Comparison of ENCODE assay signal across 10 mouse cellular contexts in genomic region chr15:96253827-96254226, GRCm38 (mm10). TPM values are rescaled to one million over a fixed set of nuclear protein-coding genes. Genes with fewer than 3 reads are reported as not detected.
A peak's percentile ranks its signal among the peaks of the same experiment; 100 is the strongest.
DNase-seq lines count a peak whose midpoint lies in the region; ATAC-seq and TF ChIP-seq lines count a peak whose summit lies in the region.
"Had no signal": no experiment of that assay in that cellular context is flagged by ENCODE, and none has a peak within 500 bp of the region (broad histone marks: within the 10 kb centered on the region; RNA-seq: fewer than 3 reads in every experiment).

No protein-coding gene starts in this region.

- peak overlapping the region; percentile 38; the same call in 1 of the 2 replicates for H3K9ac ChIP-seq in heart, embryonic 15.5 days
- H3K9ac ChIP-seq in hindbrain, postnatal 0 days (replicated peaks; ENCODE audit: low read length), result no peak overlapping the region
- no peak overlapping the region for H3K9ac ChIP-seq in midbrain, embryonic 12.5 days (replicated peaks)

- no peak for DNase-seq in heart, postnatal 14 days
- DNase-seq in embryo, embryonic 10.5 days (ENCODE audit: low spot score), result peak; percentile 51
- peak; percentile 20 for DNase-seq in hindbrain, postnatal 0 days (ENCODE audit: low spot score)
- no peak for DNase-seq in gastrocnemius, postnatal 10 days
- DNase-seq in thymus, postnatal 14 days, result no peak
- DNase-seq in right cerebral cortex, postnatal 14 days, result no peak
- DNase-seq: cerebellum, adult 8-10 months had no signal

- H3K9me3 ChIP-seq in heart, embryonic 15.5 days (replicated peaks), result no peaks in the 10 kb centered on the region
- no peaks in the 10 kb centered on the region for H3K9me3 ChIP-seq in hindbrain, postnatal 0 days (ENCODE audit: low read length)
- H3K9me3 ChIP-seq in midbrain, embryonic 12.5 days, result no peaks in the 10 kb centered on the region

- 5% methylated on average over 7 of the region's 7 CpGs for WGBS in heart, embryonic 15.5 days
- WGBS in hindbrain, postnatal 0 days, result 2% methylated on average over 7 of the region's 7 CpGs
- WGBS in midbrain, embryonic 12.5 days, result 3% methylated on average over 7 of the region's 7 CpGs

- H3K4me3 ChIP-seq in heart, embryonic 15.5 days, result peak overlapping the region; percentile 44
- peak overlapping the region; percentile 32; the same call in 1 of the 2 replicates for H3K4me3 ChIP-seq in hindbrain, postnatal 0 days (ENCODE audit: low read length)
- peak overlapping the region; percentile 33 for H3K4me3 ChIP-seq in midbrain, embryonic 12.5 days

- peak; percentile 57; the same call in 1 of the 2 replicates for ATAC-seq in heart, embryonic 15.5 days (replicated peaks; ENCODE audit: insufficient number of reproducible peaks, insufficient read depth, low FRiP score, low read depth)
- ATAC-seq in hindbrain, postnatal 0 days, result no peak
- ATAC-seq in midbrain, embryonic 12.5 days (ENCODE audit: low FRiP score, low read depth), result no peak

- no peaks in the 10 kb centered on the region for H3K27me3 ChIP-seq in heart, embryonic 15.5 days
- no peaks in the 10 kb centered on the region for H3K27me3 ChIP-seq in hindbrain, postnatal 0 days (ENCODE audit: insufficient read depth, low read length)
- no peaks in the 10 kb centered on the region for H3K27me3 ChIP-seq in midbrain, embryonic 12.5 days
- H3K27me3 ChIP-seq: CH12.LX had no signal

- peak overlapping the region; percentile 46 for H3K27ac ChIP-seq in heart, embryonic 15.5 days
- H3K27ac ChIP-seq in hindbrain, postnatal 0 days, result no peak overlapping the region
- no peak overlapping the region for H3K27ac ChIP-seq in midbrain, embryonic 12.5 days (replicated peaks)

- H3K4me2 ChIP-seq in heart, embryonic 15.5 days, result peak overlapping the region; percentile 69
- H3K4me2 ChIP-seq in hindbrain, postnatal 0 days (ENCODE audit: low read depth, low read length), result peak overlapping the region; percentile 66
- H3K4me2 ChIP-seq in midbrain, embryonic 12.5 days (replicated peaks), result peak overlapping the region; percentile 56

- intact Hi-C loops in heart, postnatal 14 days (cut with DNase I), result no loop called here

- H3K4me1 ChIP-seq in heart, embryonic 15.5 days (replicated peaks), result peaks cover 15% of the 10 kb centered on the region
- H3K4me1 ChIP-seq in hindbrain, postnatal 0 days (ENCODE audit: insufficient read depth, low read length), result no peaks in the 10 kb centered on the region; the same call in 1 of the 2 replicates
- peaks cover 9% of the 10 kb centered on the region for H3K4me1 ChIP-seq in midbrain, embryonic 12.5 days

- no peak for TF ChIP-seq CTCF in hindbrain, postnatal 0 days (IDR thresholded peaks at IDR 0.05; ENCODE audit: low read depth)

- no peaks in the 10 kb centered on the region for H3K36me3 ChIP-seq in heart, embryonic 15.5 days
- H3K36me3 ChIP-seq in hindbrain, postnatal 0 days (ENCODE audit: insufficient read depth, low read length), result no peaks in the 10 kb centered on the region
- H3K36me3 ChIP-seq in midbrain, embryonic 12.5 days, result no peaks in the 10 kb centered on the region

RNA-seq across cellular contexts. Expression of gene Arid2, which starts 33.5 kb away (rescaled TPM):
- polyA plus RNA-seq in heart, embryonic 15.5 days (2015; fragmentation: Nextera tagmentation; extraction: Ambion mirVana), result 11.6 and 15.0 TPM in 2 replicates
- 10 to 100 TPM; 31.9 to 34.5 TPM for total RNA-seq in heart, postnatal 14 days (2021)
- total RNA-seq in hindbrain, postnatal 0 days (2014; rRNA removed), result 35.0 and 38.4 TPM in 2 replicates
- polyA plus RNA-seq in hindbrain, postnatal 0 days (2015; fragmentation: Nextera tagmentation; extraction: Ambion mirVana), result 11.2 and 11.5 TPM in 2 replicates
- polyA plus RNA-seq in midbrain, embryonic 12.5 days (2016; fragmentation: Nextera tagmentation; extraction: Ambion mirVana), result 35.1 and 37.5 TPM in 2 replicates
- 10 to 100 TPM; 26.6 to 30.9 TPM for total RNA-seq in gastrocnemius, postnatal 10 days (2021)

Comparison
In these comparisons a context has a peak if more than half of its experiments do, and no peak if none do; other contexts are left out.
1. DNase-seq: peak in embryo, embryonic 10.5 days (single experiment) and hindbrain, postnatal 0 days (single experiment); none in heart, postnatal 14 days (0 of 2), gastrocnemius, postnatal 10 days (single experiment), thymus, postnatal 14 days (single experiment) and right cerebral cortex, postnatal 14 days (single experiment).
2. Peak in every context shown above with its lines, with median percentiles within 50 percentile points of each other: H3K4me2 ChIP-seq and H3K4me3 ChIP-seq.